Mouse (Mus musculus) midbrain, postnatal 0 days (tissue): ENCODE data around the gene Myo18b. TPM values are rescaled to one million over a fixed set of nuclear protein-coding genes. Genes with fewer than 3 reads are reported as not detected.

Experiments
- ATAC-seq: fragments of 200-750 bp; cut with Nextera tagmentation; 2 replicates; pipeline ENCODE4 v1.8.0; 2017; ENCODE audit warnings: moderate number of reproducible peaks, mild to moderate bottlenecking, moderate TSS enrichment, moderate library complexity; ENCODE audit not compliant: low FRiP score
- DNase-seq: peaks from one replicate; pipeline ENCODE4 v3.0.0-alpha.2; 2015; ENCODE audit warnings: low spot score
- H3K27ac ChIP-seq: fragments of 300-500 bp; sonication (generic); 2 replicates; pipeline ENCODE4 v1.5.1; 2014; ENCODE audit warnings: low read depth, mild to moderate bottlenecking, low read length, mixed read lengths
- H3K27me3 ChIP-seq: fragments of 300-500 bp; sonication (generic); 2 replicates; pipeline ENCODE4 v1.6.1; 2014; ENCODE audit warnings: low read length, control low read depth, mixed read lengths; ENCODE audit not compliant: insufficient read depth
- H3K36me3 ChIP-seq: fragments of 300-500 bp; sonication (generic); 2 replicates; pipeline ENCODE4 v1.6.1; 2014; ENCODE audit warnings: low read length, control low read depth, mixed read lengths; ENCODE audit not compliant: insufficient read depth
- H3K4me1 ChIP-seq: fragments of 300-500 bp; sonication (generic); 2 replicates; pipeline ENCODE4 v1.6.1; 2014; ENCODE audit warnings: mild to moderate bottlenecking, control low read depth, antibody characterized with exemption, low read length, mixed read lengths; ENCODE audit not compliant: insufficient read depth
- H3K4me2 ChIP-seq: fragments of 300-500 bp; sonication (generic); 2 replicates; pipeline ENCODE4 v1.6.1; 2014; ENCODE audit warnings: low read depth, mild to moderate bottlenecking, low read length, mixed read lengths; ENCODE audit not compliant: poor library complexity, severe bottlenecking
- H3K4me3 ChIP-seq: fragments of 300-500 bp; sonication (generic); 2 replicates; pipeline ENCODE4 v1.5.1; 2014; ENCODE audit warnings: low read depth, mild to moderate bottlenecking, low read length, moderate library complexity
- H3K9ac ChIP-seq: fragments of 300-500 bp; sonication (generic); replicated peaks from 2 replicates; pipeline ENCODE4 v1.6.1; 2014; ENCODE audit warnings: mild to moderate bottlenecking, low read length, moderate library complexity, mixed read lengths; ENCODE audit not compliant: poor library complexity, severe bottlenecking
- H3K9me3 ChIP-seq: fragments of 300-500 bp; sonication (generic); 2 replicates; pipeline ENCODE4 v1.6.1; 2016; ENCODE audit warnings: low read length, control low read depth
- CTCF ChIP-seq: IDR thresholded peaks from 2 replicates; pipeline ENCODE4 v1.5.1; 2016; ENCODE audit warnings: antibody characterized with exemption, mild to moderate bottlenecking
- WGBS: fragments of 180-500 bp; shearing (Covaris S2); extraction: QIAGEN DNeasy Blood & Tissue Kit; methylation state at CpG from one replicate; pipeline ENCODE4 v1.1.7; 2014; 5-methylcytosine and 5-hydroxymethylcytosine counted together
- polyA plus RNA-seq: library from polyadenylated mRNA; unstranded; fragments of >200 nt; fragmentation: Nextera tagmentation; extraction: Ambion mirVana; gene quantifications from 2 replicates; pipeline ENCODE4 v1.2.1, GENCODE M21; 2015
- total RNA-seq: library from RNA; depleted of rRNA; stranded (reverse); fragments of >200 nt; gene quantifications from 2 replicates; pipeline ENCODE4 v1.2.3, GENCODE M21; 2014

Myo18b gene
- total and polyA plus RNA-seq, 2 experiments from 2014 or later: 1.3 to 1.9 TPM

GRCm38 (mm10) chr5:112674806-112675205 is 221.4 kb downstream of the Myo18b start:
- Histone ChIP-seq H3K4me3 (no peak overlapping the region), H3K27me3 (no peaks in the 10 kb centered on the region), H3K27ac (no peak overlapping the region), H3K4me1 (no peaks in the 10 kb centered on the region), H3K4me2 (no peak overlapping the region), H3K9ac (no peak overlapping the region), H3K36me3 (no peaks in the 10 kb centered on the region), H3K9me3 (no peaks in the 10 kb centered on the region)
- ATAC-seq (no peak), DNase-seq (no peak)
- 78% methylated on average over 5 of the region's 5 CpGs for WGBS
- no peak for TF ChIP-seq CTCF

DNA sequence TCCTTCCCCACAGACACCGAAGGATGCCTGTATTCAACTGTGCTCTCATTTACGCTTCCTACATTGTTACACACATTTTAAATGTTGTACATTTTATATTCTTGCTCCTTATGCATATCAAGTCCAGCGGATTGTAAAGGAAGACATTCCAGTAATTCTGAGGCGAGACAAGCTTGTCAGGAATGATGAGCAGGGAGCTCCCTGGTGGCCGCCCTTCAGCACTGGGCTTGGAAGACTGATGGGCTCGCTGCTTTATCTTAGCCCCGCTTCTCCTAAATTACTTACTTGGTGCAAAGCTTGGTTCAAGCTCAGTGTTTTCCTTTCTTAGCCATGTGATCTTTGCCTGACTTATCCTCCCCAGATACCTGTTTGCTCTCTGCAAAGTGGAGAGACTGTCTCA is 223.7 kb downstream of the Myo18b start:
- no peak for DNase-seq
- Histone ChIP-seq H3K27me3 (no peaks in the 10 kb centered on the region), H3K4me1 (no peaks in the 10 kb centered on the region; the same call in 1 of the 2 replicates), H3K9me3 (no peaks in the 10 kb centered on the region), H3K27ac (no peak overlapping the region), H3K4me3 (no peak overlapping the region), H3K36me3 (no peaks in the 10 kb centered on the region), H3K9ac (no peak overlapping the region), H3K4me2 (no peak overlapping the region)
- peak; percentile 55 for TF ChIP-seq CTCF
- 50% methylated on average over 7 of the region's 7 CpGs for WGBS
- no peak for ATAC-seq

- H3K27ac ChIP-seq: no peak overlapping the region
Measured at GRCm38 (mm10) chr5:112671961-112672360, 224.2 kb downstream of the Myo18b start.

GRCm38 (mm10) chr5:112667153-112667552 is 229.0 kb downstream of the Myo18b start:
- H3K36me3 ChIP-seq: no peaks in the 10 kb centered on the region
- H3K4me2 ChIP-seq: no peak overlapping the region
- no peak for TF ChIP-seq CTCF
- ATAC-seq (no peak), DNase-seq (no peak)
- no peak overlapping the region for H3K9ac ChIP-seq
- 60% methylated on average over 8 of the region's 8 CpGs for WGBS
- peaks cover 14% of the 10 kb centered on the region; the same call in 1 of the 2 replicates for H3K4me1 ChIP-seq
- H3K9me3 ChIP-seq: no peaks in the 10 kb centered on the region
- H3K27me3 ChIP-seq: no peaks in the 10 kb centered on the region
- no peak overlapping the region for H3K27ac ChIP-seq
- H3K4me3 ChIP-seq: no peak overlapping the region

More at GRCm38 (mm10) chr5:112671961-112672360, 224.2 kb downstream of the Myo18b start:
- TF ChIP-seq CTCF: no peak
- H3K27me3 ChIP-seq: no peaks in the 10 kb centered on the region
- no peaks in the 10 kb centered on the region; the same call in 1 of the 2 replicates for H3K4me1 ChIP-seq
- ATAC-seq: no peak
- WGBS: 59% methylated on average over 2 of the region's 2 CpGs
- H3K9me3 ChIP-seq: no peaks in the 10 kb centered on the region
- no peaks in the 10 kb centered on the region for H3K36me3 ChIP-seq
- no peak for DNase-seq
- no peak overlapping the region for H3K4me3 ChIP-seq
- H3K4me2 ChIP-seq: no peak overlapping the region
- H3K9ac ChIP-seq: no peak overlapping the region

- Histone ChIP-seq H3K9me3 (no peaks in the 10 kb centered on the region), H3K4me3 (no peak overlapping the region), H3K4me1 (peaks cover 14% of the 10 kb centered on the region; the same call in 1 of the 2 replicates), H3K9ac (0 out of 2 replicates have a peak overlapping the region, but pooled peaks have one; percentile 13), H3K27me3 (no peaks in the 10 kb centered on the region), H3K4me2 (no peak overlapping the region), H3K27ac (peak overlapping the region; percentile 68), H3K36me3 (no peaks in the 10 kb centered on the region)
- ATAC-seq: 0 out of 2 replicates have a peak, but pooled peaks have one; percentile 29
- DNase-seq: no peak
- WGBS: 19% methylated on average over 7 of the region's 7 CpGs
- TF ChIP-seq CTCF: no peak
Measured at GRCm38 (mm10) chr5:112665661-112666060, 230.5 kb downstream of the Myo18b start.

DNA sequence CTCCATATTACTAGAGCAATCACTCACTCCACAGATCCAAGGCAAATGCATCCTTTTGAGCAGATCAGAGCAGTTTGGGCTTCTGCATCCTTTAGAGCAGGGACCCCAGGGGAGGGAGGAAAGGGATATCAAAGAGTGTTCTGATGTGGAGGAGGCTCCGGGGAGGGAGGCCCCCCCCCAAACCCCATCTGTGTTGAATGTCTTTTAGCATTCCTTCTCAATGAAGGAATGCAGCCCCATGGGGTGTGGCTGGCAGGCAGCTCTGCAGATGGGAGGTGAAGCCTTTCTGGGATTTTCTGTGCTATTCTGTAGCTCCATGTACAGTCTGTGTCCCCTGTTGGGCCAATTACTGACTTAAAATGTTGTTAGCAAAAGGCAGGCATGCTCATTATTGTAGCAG is 232.5 kb downstream of the Myo18b start:
- Histone ChIP-seq H3K9me3 (no peaks in the 10 kb centered on the region), H3K4me2 (no peak overlapping the region), H3K27ac (peak overlapping the region; percentile 47), H3K36me3 (no peaks in the 10 kb centered on the region), H3K27me3 (no peaks in the 10 kb centered on the region), H3K9ac (no peak overlapping the region), H3K4me3 (no peak overlapping the region), H3K4me1 (peaks cover 14% of the 10 kb centered on the region; the same call in 1 of the 2 replicates)
- TF ChIP-seq CTCF: no peak
- 0% methylated on average over 1 of the region's 1 CpGs for WGBS
- DNase-seq: no peak
- ATAC-seq: no peak
